In the genomic region with DNA sequence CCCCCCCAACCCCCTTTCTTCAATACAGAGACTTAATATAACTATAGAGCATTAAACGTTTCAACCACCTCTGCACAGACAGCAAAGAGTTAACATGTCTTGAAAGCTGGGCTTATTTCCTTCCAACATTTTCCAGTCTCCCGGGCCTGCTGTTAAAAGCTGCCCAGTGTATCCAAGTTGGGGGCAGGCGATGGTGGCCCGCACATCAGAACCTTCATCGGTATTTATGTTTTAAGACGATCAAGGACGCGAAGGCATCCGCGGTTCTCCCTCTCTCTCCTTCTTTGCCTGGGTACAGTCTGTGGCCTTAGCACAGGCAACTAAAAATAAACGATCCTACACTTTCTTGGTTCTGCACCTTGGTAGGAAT, we compare ENCODE assay signal across 8 mouse cellular contexts. TPM values are rescaled to one million over a fixed set of nuclear protein-coding genes. Genes with fewer than 3 reads are reported as not detected.
A peak's percentile ranks its signal among the peaks of the same experiment; 100 is the strongest.
DNase-seq lines count a peak whose midpoint lies in the region; ATAC-seq and TF ChIP-seq lines count a peak whose summit lies in the region.

No protein-coding gene starts in this region.

- no peak for TF ChIP-seq CTCF in layer of hippocampus, adult 2 months (conservative IDR thresholded peaks at IDR 0.05)

- no peak overlapping the region for H3K27ac ChIP-seq in layer of hippocampus, adult 2 months
- peak overlapping the region; percentile 99 for H3K27ac ChIP-seq in embryonic facial prominence, embryonic 10.5 days (replicated peaks)
- peak overlapping the region; percentile 61; the same call in 1 of the 2 replicates for H3K27ac ChIP-seq in hindbrain, embryonic 14.5 days
- 0 out of 2 replicates have a peak overlapping the region, but pooled peaks have one; percentile 15 for H3K27ac ChIP-seq in midbrain, embryonic 16.5 days (ENCODE audit: low read length)

- H3K9me3 ChIP-seq in embryonic facial prominence, embryonic 10.5 days: no peaks in the 10 kb centered on the region
- H3K9me3 ChIP-seq in hindbrain, embryonic 14.5 days (ENCODE audit: control insufficient read depth, low read length): no peaks in the 10 kb centered on the region
- no peaks in the 10 kb centered on the region for H3K9me3 ChIP-seq in midbrain, embryonic 16.5 days (replicated peaks; ENCODE audit: control insufficient read depth, low read length, poor library complexity, severe bottlenecking)

- peak overlapping the region; percentile 61 for H3K4me3 ChIP-seq in layer of hippocampus, adult 2 months
- H3K4me3 ChIP-seq in embryonic facial prominence, embryonic 10.5 days: peak overlapping the region; percentile 92
- H3K4me3 ChIP-seq in hindbrain, embryonic 14.5 days (replicated peaks; ENCODE audit: low read length): peak overlapping the region; percentile 43
- H3K4me3 ChIP-seq in midbrain, embryonic 16.5 days (ENCODE audit: low read depth, low read length): peak overlapping the region; percentile 59

- H3K4me1 ChIP-seq in embryonic facial prominence, embryonic 10.5 days: peaks cover 42% of the 10 kb centered on the region
- H3K4me1 ChIP-seq in hindbrain, embryonic 14.5 days (replicated peaks; ENCODE audit: control insufficient read depth, insufficient read depth, low read length): peaks cover 9% of the 10 kb centered on the region
- peaks cover 10% of the 10 kb centered on the region for H3K4me1 ChIP-seq in midbrain, embryonic 16.5 days (ENCODE audit: control insufficient read depth, insufficient read depth, low read length)

- H3K36me3 ChIP-seq in embryonic facial prominence, embryonic 10.5 days (replicated peaks): peaks cover 45% of the 10 kb centered on the region
- H3K36me3 ChIP-seq in hindbrain, embryonic 14.5 days (replicated peaks; ENCODE audit: control insufficient read depth, insufficient read depth): no peaks in the 10 kb centered on the region
- H3K36me3 ChIP-seq in midbrain, embryonic 16.5 days (ENCODE audit: control insufficient read depth, insufficient read depth, low read length): no peaks in the 10 kb centered on the region

- peak overlapping the region; percentile 91 for H3K4me2 ChIP-seq in hindbrain, embryonic 14.5 days (replicated peaks)
- peak overlapping the region; percentile 100 for H3K4me2 ChIP-seq in midbrain, embryonic 16.5 days (ENCODE audit: low read length)

- H3K27me3 ChIP-seq in embryonic facial prominence, embryonic 10.5 days (replicated peaks; ENCODE audit: low read depth, poor library complexity, severe bottlenecking): no peaks in the 10 kb centered on the region
- H3K27me3 ChIP-seq in hindbrain, embryonic 14.5 days (ENCODE audit: control insufficient read depth, insufficient read depth, low read length): no peaks in the 10 kb centered on the region
- H3K27me3 ChIP-seq in midbrain, embryonic 16.5 days (ENCODE audit: control insufficient read depth, insufficient read depth, low read depth, low read length): no peaks in the 10 kb centered on the region

- under 1% methylated on average over 11 of the region's 11 CpGs for WGBS in embryonic facial prominence, embryonic 10.5 days
- under 1% methylated on average over 11 of the region's 11 CpGs for WGBS in hindbrain, embryonic 14.5 days
- 0% methylated on average over 11 of the region's 11 CpGs for whole genome bisulfite sequencing in midbrain, embryonic 16.5 days

- ATAC-seq in hindbrain, embryonic 14.5 days (ENCODE audit: low FRiP score): peak; percentile 8; the same call in 1 of the 2 replicates
- no peak for ATAC-seq in midbrain, embryonic 16.5 days

- H3K9ac ChIP-seq in hindbrain, embryonic 14.5 days: peak overlapping the region; percentile 58
- peak overlapping the region; percentile 54 for H3K9ac ChIP-seq in midbrain, embryonic 16.5 days (ENCODE audit: low read depth, low read length)

- no peak for DNase-seq in layer of hippocampus, adult 2 months (ENCODE audit: low spot score in 2 of 2)
- DNase-seq in layer of hippocampus, postnatal 36 days: no peak
- DNase-seq in embryonic facial prominence, embryonic 10.5 days (ENCODE audit: low spot score): peak; percentile 33
- no peak for DNase-seq in hindbrain, embryonic 14.5 days (ENCODE audit: low spot score)
- DNase-seq in thymus, postnatal 14 days: no peak
- DNase-seq in frontal cortex, postnatal 10 days (ENCODE audit: low spot score in 2 of 2): no peak
- DNase-seq in left cerebral cortex, adult 8-10 months (ENCODE audit: low spot score in 2 of 2): no peak

RNA-seq across cellular contexts. Expression of a gene that starts 0.9 kb away (rescaled TPM):
- total RNA-seq in layer of hippocampus, adult 2 months (2021): under 1 TPM; 0.61 to 1.00 TPM
- total RNA-seq in layer of hippocampus, postnatal 36 days (2021): 1 to 10 TPM; 1.2 to 1.5 TPM
- 534 and 541 TPM in 2 replicates for polyA plus RNA-seq in embryonic facial prominence, embryonic 10.5 days (2016; fragmentation: Nextera tagmentation; extraction: Ambion mirVana)
- 83.3 and 89.3 TPM in 2 replicates for polyA plus RNA-seq in hindbrain, embryonic 14.5 days (2014; fragmentation: Nextera tagmentation; extraction: Ambion mirVana)
- 31.9 and 49.3 TPM in 2 replicates for polyA plus RNA-seq in midbrain, embryonic 16.5 days (2015; fragmentation: Nextera tagmentation; extraction: Ambion mirVana)
- total RNA-seq in left cerebral cortex, adult 8-10 months (2022): 1 to 10 TPM in 2 of 4 experiments, under 1 TPM in 2; 0.89 to 1.4 (median 1.1) TPM

RNA-seq across cellular contexts. Expression of a gene that starts 46.7 kb away (rescaled TPM):
- 100 to 1,000 TPM; 474 to 477 TPM for total RNA-seq in layer of hippocampus, adult 2 months (2021)
- total RNA-seq in layer of hippocampus, postnatal 36 days (2021): 100 to 1,000 TPM; 459 to 516 TPM
- 36.7 and 36.9 TPM in 2 replicates for polyA plus RNA-seq in embryonic facial prominence, embryonic 10.5 days (2016; fragmentation: Nextera tagmentation; extraction: Ambion mirVana)
- 127 and 136 TPM in 2 replicates for polyA plus RNA-seq in hindbrain, embryonic 14.5 days (2014; fragmentation: Nextera tagmentation; extraction: Ambion mirVana)
- 86.7 and 102 TPM in 2 replicates for polyA plus RNA-seq in midbrain, embryonic 16.5 days (2015; fragmentation: Nextera tagmentation; extraction: Ambion mirVana)
- total RNA-seq in left cerebral cortex, adult 8-10 months (2022): 100 to 1,000 TPM; 419 to 552 (median 475) TPM
